Mouse (Mus musculus) G1E (cell line): ENCODE measurements around the gene Dna2.

Source experiments
- CTCF ChIP-seq: IDR thresholded peaks from 2 replicates; pipeline ENCODE4 v1.5.1; 2012; ENCODE audit warnings: low read depth, low read length, inconsistent platforms, mixed read lengths
- GATA1 ChIP-seq: IDR thresholded peaks from 2 replicates; pipeline ENCODE4 v1.6.1; 2012; ENCODE audit warnings: borderline replicate concordance, low read length, inconsistent platforms, mixed read lengths
- POLR2AphosphoS5 ChIP-seq: IDR thresholded peaks from 2 replicates; pipeline ENCODE4 v1.6.1; 2012; ENCODE audit warnings: low read depth, low read length, inconsistent platforms; ENCODE audit not compliant: insufficient replicate concordance
- TAL1 ChIP-seq: conservative IDR thresholded peaks from 2 replicates; pipeline ENCODE4 v1.6.1; 2012; ENCODE audit warnings: low read depth, low read length, inconsistent platforms, mixed read lengths

- no peak for TF ChIP-seq TAL1
- no peak for TF ChIP-seq CTCF
- TF ChIP-seq POLR2AphosphoS5, result no peak
- no peak for TF ChIP-seq GATA1
Observed at GRCm38 (mm10) chr10:63003252-63003651, 56.4 kb downstream of the Dna2 start.
